Mouse (Mus musculus): ENCODE measurements at regions not wholly inside any gene's neighbourhood (a gene's known extent, or its start where the extent isn't known, plus 50 kb on each side); places are given as distances from the start of the nearest gene placed in this dataset.

DNA sequence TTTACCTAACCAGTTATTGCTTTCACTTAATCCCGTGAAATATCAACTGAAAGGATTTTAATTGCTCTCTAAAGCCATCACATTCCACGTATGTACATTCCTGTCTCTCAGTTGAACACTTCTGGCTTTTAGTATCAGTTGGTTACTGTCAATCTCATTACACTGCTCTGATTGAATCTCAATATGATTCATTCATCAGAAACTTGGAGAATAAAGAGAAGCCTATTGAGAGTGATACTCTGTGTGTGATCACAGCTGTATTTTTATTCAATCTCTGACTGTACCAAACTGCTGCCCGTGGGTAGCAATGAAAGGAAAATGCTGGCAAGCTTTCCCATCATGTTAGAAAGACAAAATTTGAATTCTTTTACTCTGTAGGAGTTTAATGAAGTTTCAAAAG lies 957.5 kb upstream of the Gm38303 start:
- TF ChIP-seq SRF (IDR thresholded peaks at IDR 0.05; ENCODE audit: control insufficient read depth, insufficient read length, low read depth) (no peak), POLR2A (IDR thresholded peaks at IDR 0.05; ENCODE audit: insufficient read length, low read depth) (no peak), MYOG (IDR thresholded peaks at IDR 0.05; ENCODE audit: control insufficient read depth in 1 of 3, insufficient read depth in 1 of 3, insufficient read length in 2 of 3, low read depth in 2 of 3) (no peak), MAX (IDR thresholded peaks at IDR 0.05; ENCODE audit: low read depth) (no peak), POLR2AphosphoS2 (IDR thresholded peaks at IDR 0.05; ENCODE audit: insufficient read length, low read depth) (no peak), TCF12 (IDR thresholded peaks at IDR 0.05; ENCODE audit: insufficient read depth, poor library complexity, severe bottlenecking) (no peak)

All from myocyte (in vitro differentiated cells).